Mouse (Mus musculus): ENCODE results near the gene Aplp2. TPM values are rescaled to one million over a fixed set of nuclear protein-coding genes. Genes with fewer than 3 reads are reported as not detected.
"Not testable (repeated sequence)": the region's sequence is repeated elsewhere in the genome, so short reads cannot be mapped to it uniquely, and the experiment has no call there.

Aplp2 gene
- polyA plus RNA-seq, 1 experiment from 2014 or later, result 292 TPM

DNA sequence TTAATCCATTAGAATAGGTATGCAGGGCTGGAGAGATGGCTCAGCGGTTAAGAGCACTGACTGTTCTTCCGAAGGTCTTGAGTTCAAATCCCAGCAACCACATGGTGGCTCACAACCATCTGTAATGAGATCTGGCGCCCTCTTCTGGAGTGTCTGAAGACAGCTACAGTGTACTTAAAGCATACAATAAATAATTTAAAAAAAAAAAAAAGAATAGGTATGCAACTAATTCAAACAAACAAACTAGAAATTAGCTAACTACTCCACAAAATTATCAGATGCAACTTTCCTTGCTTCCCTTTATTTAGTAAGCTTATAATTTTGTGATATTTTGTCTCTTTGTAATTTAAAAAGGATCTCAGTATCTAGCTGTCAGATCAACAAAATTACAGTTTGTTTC lies 46.1 kb downstream of the Aplp2 start:
- 92% methylated on average over 3 of the region's 3 CpGs for WGBS
- not testable (repeated sequence) for H3K4me1 ChIP-seq (ENCODE audit: control insufficient read depth, insufficient read depth, low read length)
- peaks cover 57% of the 10 kb centered on the region for H3K36me3 ChIP-seq (ENCODE audit: control insufficient read depth, insufficient read depth, low read length)

DNA sequence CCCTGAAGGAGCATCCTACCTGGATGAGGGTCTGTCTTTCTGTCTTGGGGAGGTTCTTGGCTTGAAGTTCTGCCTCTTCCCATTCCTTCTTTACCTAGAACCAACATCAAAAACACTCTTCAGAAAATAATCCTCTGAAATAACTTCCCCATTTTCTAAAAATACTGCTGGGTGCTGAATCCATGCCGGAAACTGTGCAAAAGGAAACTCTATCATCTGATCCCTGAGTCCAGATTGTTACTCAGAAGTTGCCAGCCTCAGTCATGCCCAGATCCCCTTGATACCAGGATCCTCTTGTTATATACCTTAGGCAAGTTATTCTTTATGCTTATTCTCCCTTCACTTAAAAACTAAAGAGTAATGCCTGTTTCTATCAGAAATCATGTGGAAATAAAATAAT lies 48.3 kb downstream of the Aplp2 start:
- WGBS, result 96% methylated on average over 1 of the region's 1 CpGs
- Histone ChIP-seq H3K27me3 (ENCODE audit: control insufficient read depth, insufficient read depth, low read length) (no peaks in the 10 kb centered on the region), H3K4me1 (ENCODE audit: control insufficient read depth, insufficient read depth, low read length) (no peaks in the 10 kb centered on the region), H3K36me3 (ENCODE audit: control insufficient read depth, insufficient read depth, low read length) (peaks cover 62% of the 10 kb centered on the region), H3K27ac (ENCODE audit: low read length) (no peak overlapping the region), H3K4me3 (ENCODE audit: low read depth, low read length) (no peak overlapping the region), H3K4me2 (replicated peaks; ENCODE audit: low read depth, low read length) (no peak overlapping the region), H3K9ac (replicated peaks; ENCODE audit: low read depth, low read length) (no peak overlapping the region), H3K9me3 (ENCODE audit: control insufficient read depth, low read depth, low read length) (no peaks in the 10 kb centered on the region)
- no peak for ATAC-seq (ENCODE audit: insufficient number of reproducible peaks, insufficient read depth, low FRiP score, low read depth)

More for the DNA sequence above, 46.1 kb downstream of the Aplp2 start:
- H3K27me3 ChIP-seq (ENCODE audit: control insufficient read depth, insufficient read depth, low read length); ATAC-seq (ENCODE audit: insufficient number of reproducible peaks, insufficient read depth, low FRiP score, low read depth); H3K4me2 ChIP-seq (replicated peaks; ENCODE audit: low read depth, low read length); H3K27ac ChIP-seq (ENCODE audit: low read length); H3K4me3 ChIP-seq (ENCODE audit: low read depth, low read length); H3K9ac ChIP-seq (replicated peaks; ENCODE audit: low read depth, low read length); H3K9me3 ChIP-seq (ENCODE audit: control insufficient read depth, low read depth, low read length): not testable (repeated sequence)

DNA sequence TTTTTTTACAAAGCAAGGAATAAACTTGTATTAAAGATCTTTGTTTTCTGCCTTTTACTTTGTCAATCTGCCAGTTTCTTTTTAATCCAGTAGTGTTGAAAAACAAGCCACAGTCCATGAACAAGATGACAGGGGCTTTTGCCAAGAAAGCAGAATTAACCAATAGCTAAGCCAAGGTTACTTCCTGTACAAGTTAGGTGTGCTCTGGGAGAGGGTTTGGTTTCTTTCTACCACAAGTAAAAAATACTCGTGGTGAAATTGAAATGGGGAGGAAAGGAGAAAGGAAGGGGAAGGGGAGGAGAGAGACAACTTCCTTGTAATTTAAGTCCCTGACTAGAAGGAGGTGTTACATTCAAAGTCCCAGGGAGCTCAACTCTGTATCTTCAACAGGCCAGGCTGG lies 48.7 kb downstream of the Aplp2 start:
- peaks cover 60% of the 10 kb centered on the region for H3K36me3 ChIP-seq (ENCODE audit: control insufficient read depth, insufficient read depth, low read length)
- no peak overlapping the region for H3K9ac ChIP-seq (replicated peaks; ENCODE audit: low read depth, low read length)
- no peak overlapping the region for H3K27ac ChIP-seq (ENCODE audit: low read length)
- no peaks in the 10 kb centered on the region for H3K27me3 ChIP-seq (ENCODE audit: control insufficient read depth, insufficient read depth, low read length)
- no peaks in the 10 kb centered on the region for H3K4me1 ChIP-seq (ENCODE audit: control insufficient read depth, insufficient read depth, low read length)
- no peak for ATAC-seq (ENCODE audit: insufficient number of reproducible peaks, insufficient read depth, low FRiP score, low read depth)
- H3K4me3 ChIP-seq (ENCODE audit: low read depth, low read length), result no peak overlapping the region
- H3K4me2 ChIP-seq (replicated peaks; ENCODE audit: low read depth, low read length), result no peak overlapping the region
- 70% methylated on average over 1 of the region's 1 CpGs for WGBS
- H3K9me3 ChIP-seq (ENCODE audit: control insufficient read depth, low read depth, low read length), result no peaks in the 10 kb centered on the region

DNA sequence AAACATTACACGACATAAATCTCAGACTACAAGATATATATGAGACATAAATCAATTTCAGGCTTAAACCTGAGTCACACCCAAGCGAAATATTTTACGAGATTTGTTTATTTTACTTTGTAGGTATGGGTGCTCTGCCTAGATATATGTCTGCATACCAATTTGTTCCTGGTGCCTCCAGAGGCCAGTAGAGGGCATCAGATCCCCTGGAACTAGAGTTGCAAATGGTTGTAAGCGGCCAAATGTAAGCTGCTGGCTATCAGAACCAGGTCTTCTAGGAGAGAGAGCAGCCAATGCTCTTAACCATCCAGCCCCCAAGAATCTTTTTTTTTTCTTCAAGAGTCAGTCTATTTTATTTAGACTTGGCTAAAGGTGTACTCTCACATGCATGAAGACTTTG lies 51.7 kb downstream of the Aplp2 start:
- no peak for ATAC-seq (ENCODE audit: insufficient number of reproducible peaks, insufficient read depth, low FRiP score, low read depth)
- WGBS, result 56% methylated on average over 4 of the region's 4 CpGs
- Histone ChIP-seq H3K4me1 (ENCODE audit: control insufficient read depth, insufficient read depth, low read length) (no peaks in the 10 kb centered on the region), H3K27ac (ENCODE audit: low read length) (no peak overlapping the region), H3K9me3 (ENCODE audit: control insufficient read depth, low read depth, low read length) (no peaks in the 10 kb centered on the region), H3K36me3 (ENCODE audit: control insufficient read depth, insufficient read depth, low read length) (peaks cover 74% of the 10 kb centered on the region), H3K9ac (replicated peaks; ENCODE audit: low read depth, low read length) (no peak overlapping the region), H3K27me3 (ENCODE audit: control insufficient read depth, insufficient read depth, low read length) (no peaks in the 10 kb centered on the region), H3K4me2 (replicated peaks; ENCODE audit: low read depth, low read length) (no peak overlapping the region), H3K4me3 (ENCODE audit: low read depth, low read length) (no peak overlapping the region)

DNA sequence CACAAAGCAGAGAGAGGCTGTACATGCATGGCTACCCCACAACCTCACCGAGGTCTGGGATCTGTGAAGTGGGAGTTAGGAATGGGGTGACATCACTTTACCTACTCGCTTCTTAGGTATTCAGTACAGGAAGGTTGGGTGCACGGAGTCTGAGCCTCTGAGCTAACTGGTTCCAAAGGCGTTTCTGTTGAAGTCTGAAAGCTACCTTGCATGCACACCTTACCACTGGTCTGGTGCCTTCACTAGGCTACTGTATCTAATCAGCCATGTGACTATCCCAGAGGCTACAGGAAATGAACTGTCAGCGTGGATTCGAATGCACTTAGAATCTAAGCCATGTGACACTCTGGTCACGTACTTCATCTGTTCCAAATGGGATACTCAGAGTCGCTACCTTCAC lies 55.0 kb downstream of the Aplp2 start:
- H3K4me3 ChIP-seq (ENCODE audit: low read depth, low read length), result no peak overlapping the region
- H3K4me2 ChIP-seq (replicated peaks; ENCODE audit: low read depth, low read length), result no peak overlapping the region
- WGBS, result 85% methylated on average over 8 of the region's 8 CpGs
- no peak overlapping the region for H3K27ac ChIP-seq (ENCODE audit: low read length)
- no peaks in the 10 kb centered on the region for H3K9me3 ChIP-seq (ENCODE audit: control insufficient read depth, low read depth, low read length)
- H3K9ac ChIP-seq (replicated peaks; ENCODE audit: low read depth, low read length), result no peak overlapping the region
- H3K36me3 ChIP-seq (ENCODE audit: control insufficient read depth, insufficient read depth, low read length), result peaks cover 82% of the 10 kb centered on the region
- ATAC-seq (ENCODE audit: insufficient number of reproducible peaks, insufficient read depth, low FRiP score, low read depth), result no peak
- H3K27me3 ChIP-seq (ENCODE audit: control insufficient read depth, insufficient read depth, low read length), result no peaks in the 10 kb centered on the region
- no peaks in the 10 kb centered on the region for H3K4me1 ChIP-seq (ENCODE audit: control insufficient read depth, insufficient read depth, low read length)

DNA sequence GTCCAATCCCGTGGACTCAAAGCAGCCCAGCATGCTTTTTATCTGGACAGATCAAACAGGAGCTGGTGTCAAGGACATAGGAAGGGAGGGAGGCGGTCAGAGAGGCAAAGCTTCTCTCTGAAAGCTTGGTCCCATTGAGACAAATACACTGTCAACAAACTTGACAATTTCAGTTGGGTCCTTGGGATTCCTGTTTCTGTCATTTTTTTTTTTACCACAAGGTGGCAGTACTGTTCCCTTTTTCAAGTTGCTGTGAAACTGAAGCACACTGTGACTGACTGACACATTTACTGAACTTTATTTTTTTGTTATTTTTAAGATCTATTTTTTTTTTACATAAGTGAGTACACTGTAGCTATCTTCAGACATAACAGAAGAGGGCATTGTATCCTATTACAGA lies 60.6 kb downstream of the Aplp2 start:
- 74% methylated on average over 2 of the region's 2 CpGs for WGBS
- ATAC-seq (ENCODE audit: insufficient number of reproducible peaks, insufficient read depth, low FRiP score, low read depth), result no peak
- Histone ChIP-seq H3K4me2 (replicated peaks; ENCODE audit: low read depth, low read length) (no peak overlapping the region), H3K4me3 (ENCODE audit: low read depth, low read length) (no peak overlapping the region), H3K27ac (ENCODE audit: low read length) (no peak overlapping the region), H3K4me1 (ENCODE audit: control insufficient read depth, insufficient read depth, low read length) (no peaks in the 10 kb centered on the region), H3K9me3 (ENCODE audit: control insufficient read depth, low read depth, low read length) (no peaks in the 10 kb centered on the region), H3K27me3 (ENCODE audit: control insufficient read depth, insufficient read depth, low read length) (no peaks in the 10 kb centered on the region), H3K36me3 (ENCODE audit: control insufficient read depth, insufficient read depth, low read length) (peaks cover 56% of the 10 kb centered on the region), H3K9ac (replicated peaks; ENCODE audit: low read depth, low read length) (no peak overlapping the region)

DNA sequence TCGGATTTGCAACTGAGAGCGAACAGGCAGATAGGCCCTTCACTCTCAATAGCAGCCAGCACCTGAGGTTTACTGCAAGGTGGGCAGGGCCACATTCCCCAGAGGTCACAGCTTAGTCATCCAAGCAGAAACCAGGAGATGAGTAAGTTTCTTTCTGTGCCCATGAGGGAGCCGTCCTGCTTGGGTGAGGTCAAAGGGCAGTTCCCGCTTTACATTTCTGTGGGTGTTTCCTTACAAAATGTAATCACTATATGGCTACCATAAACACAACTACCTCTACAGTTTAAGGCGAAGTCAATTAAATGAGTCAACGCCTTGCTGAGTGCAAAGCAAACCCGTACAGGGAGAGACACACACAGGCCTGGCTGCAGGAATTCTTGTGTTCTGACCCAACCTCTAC lies 63.5 kb downstream of the Aplp2 start:
- H3K9ac ChIP-seq (replicated peaks; ENCODE audit: low read depth, low read length), result no peak overlapping the region
- H3K27me3 ChIP-seq (ENCODE audit: control insufficient read depth, insufficient read depth, low read length), result no peaks in the 10 kb centered on the region
- no peak overlapping the region for H3K27ac ChIP-seq (ENCODE audit: low read length)
- 75% methylated on average over 7 of the region's 7 CpGs for WGBS
- H3K36me3 ChIP-seq (ENCODE audit: control insufficient read depth, insufficient read depth, low read length), result peaks cover 30% of the 10 kb centered on the region
- H3K4me1 ChIP-seq (ENCODE audit: control insufficient read depth, insufficient read depth, low read length), result no peaks in the 10 kb centered on the region
- no peak for ATAC-seq (ENCODE audit: insufficient number of reproducible peaks, insufficient read depth, low FRiP score, low read depth)
- H3K4me2 ChIP-seq (replicated peaks; ENCODE audit: low read depth, low read length), result no peak overlapping the region
- no peaks in the 10 kb centered on the region for H3K9me3 ChIP-seq (ENCODE audit: control insufficient read depth, low read depth, low read length)
- no peak overlapping the region for H3K4me3 ChIP-seq (ENCODE audit: low read depth, low read length)

DNA sequence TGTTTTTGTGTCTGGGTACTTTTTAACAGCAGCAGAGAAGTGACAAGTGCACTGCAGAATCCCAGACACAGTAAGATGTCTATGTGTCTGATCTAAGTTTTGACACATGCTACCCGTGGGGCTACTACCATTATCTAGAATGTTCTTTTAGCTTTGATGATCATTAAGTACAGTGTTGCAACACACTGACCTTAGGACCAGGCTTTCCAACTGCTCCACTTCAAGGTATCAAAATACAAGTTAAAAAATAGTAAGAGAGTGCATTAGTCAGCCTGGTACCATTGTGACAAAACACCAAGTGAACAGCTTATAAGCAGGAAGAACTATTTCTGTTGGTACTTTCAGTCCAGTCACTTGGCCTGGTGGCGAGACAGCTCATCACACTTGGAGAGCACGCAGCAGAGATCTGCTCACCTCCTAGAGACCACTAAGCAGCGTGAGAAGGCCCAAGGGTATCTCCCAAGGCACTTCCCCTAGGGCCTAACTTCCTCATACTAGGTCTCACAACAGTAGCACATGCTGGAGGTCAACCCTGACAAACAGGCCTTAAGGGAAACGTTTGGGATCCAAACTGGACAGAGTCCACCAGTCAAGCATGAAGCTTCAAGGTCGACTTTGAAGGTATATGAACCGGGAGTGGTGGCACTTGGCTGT lies 66.2 kb downstream of the Aplp2 start:
- 79% methylated on average over 7 of the region's 7 CpGs for WGBS
- H3K9ac ChIP-seq (replicated peaks; ENCODE audit: low read depth, low read length), result no peak overlapping the region
- H3K27ac ChIP-seq (ENCODE audit: low read length), result no peak overlapping the region
- no peaks in the 10 kb centered on the region for H3K4me1 ChIP-seq (ENCODE audit: control insufficient read depth, insufficient read depth, low read length)
- no peak overlapping the region for H3K4me3 ChIP-seq (ENCODE audit: low read depth, low read length)
- no peaks in the 10 kb centered on the region for H3K9me3 ChIP-seq (ENCODE audit: control insufficient read depth, low read depth, low read length)
- no peak for ATAC-seq (ENCODE audit: insufficient number of reproducible peaks, insufficient read depth, low FRiP score, low read depth)
- no peak overlapping the region for H3K4me2 ChIP-seq (replicated peaks; ENCODE audit: low read depth, low read length)
- H3K36me3 ChIP-seq (ENCODE audit: control insufficient read depth, insufficient read depth, low read length), result peaks cover 13% of the 10 kb centered on the region
- H3K27me3 ChIP-seq (ENCODE audit: control insufficient read depth, insufficient read depth, low read length), result no peaks in the 10 kb centered on the region

DNA sequence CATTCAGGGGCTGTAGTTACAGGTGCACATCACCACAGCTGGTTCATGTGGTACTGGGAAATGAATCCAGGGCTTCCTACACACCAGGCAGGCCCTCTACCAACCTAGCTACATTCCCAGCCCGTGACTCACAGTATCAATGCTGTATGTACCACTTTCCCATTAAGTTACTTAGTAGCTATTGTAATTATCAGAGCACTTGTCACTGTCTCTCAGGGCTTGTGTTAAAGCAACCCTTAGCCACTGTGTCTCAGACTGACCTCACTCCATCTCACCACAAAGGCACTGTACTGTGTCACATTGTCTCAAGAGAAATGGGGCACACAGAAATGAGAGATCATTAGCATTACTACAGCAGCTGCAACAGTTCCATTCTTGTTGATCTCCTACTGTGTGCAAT lies 68.7 kb downstream of the Aplp2 start:
- no peaks in the 10 kb centered on the region for H3K9me3 ChIP-seq (ENCODE audit: control insufficient read depth, low read depth, low read length)
- no peaks in the 10 kb centered on the region for H3K27me3 ChIP-seq (ENCODE audit: control insufficient read depth, insufficient read depth, low read length)
- H3K9ac ChIP-seq (replicated peaks; ENCODE audit: low read depth, low read length), result no peak overlapping the region
- no peak overlapping the region for H3K27ac ChIP-seq (ENCODE audit: low read length)
- H3K4me1 ChIP-seq (ENCODE audit: control insufficient read depth, insufficient read depth, low read length), result no peaks in the 10 kb centered on the region
- H3K4me2 ChIP-seq (replicated peaks; ENCODE audit: low read depth, low read length), result no peak overlapping the region
- 77% methylated on average over 1 of the region's 1 CpGs for WGBS
- no peaks in the 10 kb centered on the region; the same call in 1 of the 2 replicates for H3K36me3 ChIP-seq (ENCODE audit: control insufficient read depth, insufficient read depth, low read length)
- ATAC-seq (ENCODE audit: insufficient number of reproducible peaks, insufficient read depth, low FRiP score, low read depth), result no peak
- no peak overlapping the region for H3K4me3 ChIP-seq (ENCODE audit: low read depth, low read length)

All from stomach, embryonic 14.5 days (tissue).